Mouse (Mus musculus) intestine, embryonic 16.5 days (tissue): ENCODE measurements around the gene Tmem94. TPM values are rescaled to one million over a fixed set of nuclear protein-coding genes. Genes with fewer than 3 reads are reported as not detected.
A peak's percentile ranks its signal among the peaks of the same experiment; 100 is the strongest.

Source experiments
- ATAC-seq: fragments of 200-750 bp; cut with Nextera tagmentation; 2 replicates; pipeline ENCODE4 v1.8.0; 2017; ENCODE audit warnings: moderate TSS enrichment, moderate library complexity
- H3K27ac ChIP-seq: fragments of 300-500 bp; sonication (generic); 2 replicates; pipeline ENCODE4 v1.5.1; 2014; ENCODE audit warnings: mild to moderate bottlenecking, low read length
- H3K27me3 ChIP-seq: fragments of 300-500 bp; sonication (generic); replicated peaks from 2 replicates; pipeline ENCODE4 v1.6.1; 2014; ENCODE audit warnings: low read length, control low read depth, mixed read lengths; ENCODE audit not compliant: control insufficient read depth, insufficient read depth
- H3K36me3 ChIP-seq: fragments of 300-500 bp; sonication (generic); 2 replicates; pipeline ENCODE4 v1.6.1; 2014; ENCODE audit warnings: low read length, control low read depth; ENCODE audit not compliant: control insufficient read depth, insufficient read depth
- H3K4me1 ChIP-seq: fragments of 300-500 bp; sonication (generic); 2 replicates; pipeline ENCODE4 v1.6.1; 2014; ENCODE audit warnings: low read length, control low read depth, mixed read lengths; ENCODE audit not compliant: control insufficient read depth, insufficient read depth
- H3K4me2 ChIP-seq: fragments of 300-500 bp; sonication (generic); 2 replicates; pipeline ENCODE4 v1.6.1; 2014; ENCODE audit warnings: low read depth, low read length, control low read depth
- H3K4me3 ChIP-seq: fragments of 300-500 bp; sonication (generic); 2 replicates; pipeline ENCODE4 v1.5.1; 2014; ENCODE audit warnings: mild to moderate bottlenecking, low read length
- H3K9ac ChIP-seq: fragments of 300-500 bp; sonication (generic); 2 replicates; pipeline ENCODE4 v1.6.1; 2014; ENCODE audit warnings: low read depth, low read length
- H3K9me3 ChIP-seq: fragments of 300-500 bp; sonication (generic); 2 replicates; pipeline ENCODE4 v1.6.1; 2016; ENCODE audit warnings: low read length, control low read depth; ENCODE audit not compliant: control insufficient read depth
- WGBS: fragments of 180-500 bp; shearing (Covaris S2); extraction: QIAGEN DNeasy Blood & Tissue Kit; methylation state at CpG from one replicate; pipeline ENCODE4 v1.1.7; 2014; 5-methylcytosine and 5-hydroxymethylcytosine counted together
- polyA plus RNA-seq: library from polyadenylated mRNA; unstranded; fragments of >200 nt; fragmentation: Nextera tagmentation; extraction: Ambion mirVana; gene quantifications from 2 replicates; pipeline ENCODE4 v1.2.1, GENCODE M21; 2015

The Tmem94 gene
- polyA plus RNA-seq, 1 experiment from 2014 or later = 19.7 TPM

GRCm38 (mm10) chr11:115823774-115824740 lies 58.8 kb downstream of the Tmem94 start, which contains the start of gene Llgl2:
Llgl2 (plus strand) TSS chr11:115824049.
- Histone ChIP-seq H3K27me3 (no peaks in the 10 kb centered on the region), H3K4me1 (peaks cover 20% of the 10 kb centered on the region), H3K4me3 (peak within 1 kb of the TSS; percentile 81), H3K9ac (peak within 1 kb of the TSS; percentile 88), H3K4me2 (peak within 1 kb of the TSS; percentile 88), H3K9me3 (no peaks in the 10 kb centered on the region), H3K27ac (peak within 1 kb of the TSS; percentile 92), H3K36me3 (peaks cover 10% of the 10 kb centered on the region)
- ATAC-seq = peak; percentile 98
- WGBS = under 1% methylated on average over 87 of the region's 87 CpGs

GRCm38 (mm10) chr11:115824813-115825212 lies 59.6 kb downstream of the Tmem94 start:
- H3K4me2 ChIP-seq = peak overlapping the region; percentile 88
- H3K27me3 ChIP-seq = no peaks in the 10 kb centered on the region
- H3K9me3 ChIP-seq = no peaks in the 10 kb centered on the region
- H3K27ac ChIP-seq = peak overlapping the region; percentile 92
- peaks cover 25% of the 10 kb centered on the region for H3K4me1 ChIP-seq
- peak overlapping the region; percentile 81 for H3K4me3 ChIP-seq
- peak; percentile 26 for ATAC-seq
- peaks cover 10% of the 10 kb centered on the region for H3K36me3 ChIP-seq
- peak overlapping the region; percentile 88 for H3K9ac ChIP-seq
- WGBS = 10% methylated on average over 11 of the region's 11 CpGs

GRCm38 (mm10) chr11:115826487-115826886 lies 61.3 kb downstream of the Tmem94 start:
- H3K27me3 ChIP-seq = no peaks in the 10 kb centered on the region
- H3K9me3 ChIP-seq = no peaks in the 10 kb centered on the region
- peak overlapping the region; percentile 81; the same call in 1 of the 2 replicates for H3K4me3 ChIP-seq
- H3K9ac ChIP-seq = no peak overlapping the region; the same call in 1 of the 2 replicates
- H3K4me2 ChIP-seq = peak overlapping the region; percentile 88
- H3K27ac ChIP-seq = no peak overlapping the region
- no peak for ATAC-seq
- WGBS = 58% methylated on average over 5 of the region's 5 CpGs
- H3K36me3 ChIP-seq = peaks cover 10% of the 10 kb centered on the region; the same call in 1 of the 2 replicates
- peaks cover 42% of the 10 kb centered on the region for H3K4me1 ChIP-seq

- no peak overlapping the region for H3K9ac ChIP-seq
- 73% methylated on average over 6 of the region's 6 CpGs for WGBS
- H3K27ac ChIP-seq = no peak overlapping the region
Measured at GRCm38 (mm10) chr11:115827624-115828023, 62.4 kb downstream of the Tmem94 start.

GRCm38 (mm10) chr11:115829036-115829435 lies 63.8 kb downstream of the Tmem94 start:
- no peak overlapping the region for H3K27ac ChIP-seq
- no peak overlapping the region for H3K4me3 ChIP-seq
- H3K36me3 ChIP-seq = no peaks in the 10 kb centered on the region
- no peak for ATAC-seq
- no peak overlapping the region for H3K4me2 ChIP-seq
- WGBS = 45% methylated on average over 4 of the region's 4 CpGs
- peaks cover 62% of the 10 kb centered on the region for H3K4me1 ChIP-seq
- H3K9ac ChIP-seq = peak overlapping the region; percentile 10; the same call in 1 of the 2 replicates
- no peaks in the 10 kb centered on the region for H3K27me3 ChIP-seq
- H3K9me3 ChIP-seq = no peaks in the 10 kb centered on the region

More at GRCm38 (mm10) chr11:115827624-115828023, 62.4 kb downstream of the Tmem94 start:
- Histone ChIP-seq H3K4me2 (no peak overlapping the region; the same call in 1 of the 2 replicates), H3K9me3 (no peaks in the 10 kb centered on the region), H3K4me1 (peaks cover 53% of the 10 kb centered on the region), H3K4me3 (no peak overlapping the region), H3K27me3 (no peaks in the 10 kb centered on the region), H3K36me3 (0 out of 2 replicates have a peak, but pooled peaks cover 2% of the 10 kb centered on the region)
- no peak for ATAC-seq

- no peak for ATAC-seq
Measured at GRCm38 (mm10) chr11:115830550-115831325, 65.5 kb downstream of the Tmem94 start.

GRCm38 (mm10) chr11:115831518-115831917 lies 66.3 kb downstream of the Tmem94 start:
- no peak overlapping the region for H3K4me3 ChIP-seq
- 42% methylated on average over 3 of the region's 3 CpGs for WGBS
- H3K36me3 ChIP-seq = no peaks in the 10 kb centered on the region
- peaks cover 86% of the 10 kb centered on the region for H3K4me1 ChIP-seq
- H3K27ac ChIP-seq = peak overlapping the region; percentile 43
- no peaks in the 10 kb centered on the region for H3K9me3 ChIP-seq
- no peak for ATAC-seq
- H3K9ac ChIP-seq = 0 out of 2 replicates have a peak overlapping the region, but pooled peaks have one; percentile 18
- peak overlapping the region; percentile 10; the same call in 1 of the 2 replicates for H3K4me2 ChIP-seq
- H3K27me3 ChIP-seq = no peaks in the 10 kb centered on the region

More at GRCm38 (mm10) chr11:115830550-115831325, 65.5 kb downstream of the Tmem94 start:
- H3K27ac ChIP-seq = 0 out of 2 replicates have a peak overlapping the region, but pooled peaks have one; percentile 27
- no peaks in the 10 kb centered on the region for H3K27me3 ChIP-seq
- peak overlapping the region; percentile 32 for H3K4me2 ChIP-seq
- no peaks in the 10 kb centered on the region for H3K36me3 ChIP-seq
- peak overlapping the region; percentile 13 for H3K4me3 ChIP-seq
- 31% methylated on average over 25 of the region's 25 CpGs for WGBS
- peaks cover 79% of the 10 kb centered on the region for H3K4me1 ChIP-seq
- peak overlapping the region; percentile 35 for H3K9ac ChIP-seq
- no peaks in the 10 kb centered on the region for H3K9me3 ChIP-seq

GRCm38 (mm10) chr11:115832064-115832463 lies 66.8 kb downstream of the Tmem94 start:
- no peak overlapping the region for H3K4me3 ChIP-seq
- H3K27ac ChIP-seq = peak overlapping the region; percentile 47
- no peak for ATAC-seq
- peaks cover 89% of the 10 kb centered on the region for H3K4me1 ChIP-seq
- H3K9me3 ChIP-seq = no peaks in the 10 kb centered on the region
- peak overlapping the region; percentile 30; the same call in 1 of the 2 replicates for H3K4me2 ChIP-seq
- H3K9ac ChIP-seq = peak overlapping the region; percentile 38; the same call in 1 of the 2 replicates
- 48% methylated on average over 6 of the region's 6 CpGs for WGBS
- H3K36me3 ChIP-seq = no peaks in the 10 kb centered on the region
- no peaks in the 10 kb centered on the region for H3K27me3 ChIP-seq
